Mouse (Mus musculus): ENCODE data around the gene Hoxb3. TPM values are rescaled to one million over a fixed set of nuclear protein-coding genes. Genes with fewer than 3 reads are reported as not detected.

Hoxb3 gene
- total RNA-seq, 2 experiments from 2014 or later, result 0.22 to 0.51 TPM

DNA sequence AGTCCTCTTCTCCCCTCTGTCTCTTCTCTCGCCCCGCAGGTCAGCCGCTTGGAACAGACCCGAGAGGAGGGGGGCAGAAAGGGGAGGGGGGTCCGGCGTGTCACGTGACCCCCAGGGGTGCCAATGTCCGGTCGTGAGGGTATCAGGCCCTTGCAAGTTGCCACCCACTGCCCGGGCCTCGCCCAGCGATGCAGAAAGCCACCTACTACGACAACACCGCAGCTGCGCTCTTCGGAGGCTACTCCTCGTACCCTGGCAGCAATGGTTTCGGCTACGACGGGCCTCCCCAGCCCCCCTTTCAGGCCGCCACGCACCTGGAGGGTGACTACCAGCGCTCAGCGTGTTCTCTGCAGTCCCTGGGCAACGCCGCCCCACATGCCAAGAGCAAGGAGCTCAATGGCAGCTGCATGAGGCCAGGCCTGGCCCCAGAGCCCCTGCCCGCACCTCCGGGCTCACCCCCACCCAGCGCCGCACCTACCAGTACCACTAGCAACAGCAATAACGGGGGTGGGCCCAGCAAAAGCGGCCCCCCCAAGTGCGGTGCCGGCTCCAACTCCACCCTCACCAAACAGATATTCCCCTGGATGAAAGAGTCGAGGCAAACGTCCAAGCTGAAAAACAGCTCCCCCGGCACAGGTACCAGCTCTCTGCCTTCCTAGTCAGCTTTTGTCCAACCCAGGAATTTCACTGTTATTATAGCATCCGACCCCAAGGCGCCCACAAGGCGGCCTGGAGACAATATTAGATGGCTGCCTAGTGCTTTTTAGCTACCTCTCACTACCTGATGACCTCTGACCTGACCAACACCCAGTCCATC is 21.1 kb downstream of the Hoxb3 start:
- no peak overlapping the region for H3K4me3 ChIP-seq
- TF ChIP-seq CTCF (IDR thresholded peaks at IDR 0.05), result no peak
- H3K27ac ChIP-seq, result no peak overlapping the region
- no peak for DNase-seq
- intact Hi-C loops (cut with DNase I), result no loop called here

DNA sequence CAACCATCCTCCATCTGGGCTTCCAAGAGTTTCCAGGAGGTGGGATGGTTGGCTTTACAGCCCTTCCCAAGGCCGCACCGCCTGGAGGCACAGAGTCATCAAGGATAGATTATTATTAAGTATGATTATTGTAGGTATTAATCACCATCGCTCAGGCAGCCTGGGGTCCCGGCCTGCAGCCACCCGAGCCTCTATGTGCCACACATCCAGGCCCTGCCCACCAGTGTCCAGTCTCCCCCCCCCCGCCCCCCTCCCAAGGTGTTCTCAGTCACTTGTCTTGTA is 21.7 kb downstream of the Hoxb3 start:
- Histone ChIP-seq H3K4me3 (no peak overlapping the region), H3K27ac (no peak overlapping the region)
- DNase-seq, result no peak
- intact Hi-C loops (cut with DNase I), result no loop called here
- no peak for TF ChIP-seq CTCF (IDR thresholded peaks at IDR 0.05)

DNA sequence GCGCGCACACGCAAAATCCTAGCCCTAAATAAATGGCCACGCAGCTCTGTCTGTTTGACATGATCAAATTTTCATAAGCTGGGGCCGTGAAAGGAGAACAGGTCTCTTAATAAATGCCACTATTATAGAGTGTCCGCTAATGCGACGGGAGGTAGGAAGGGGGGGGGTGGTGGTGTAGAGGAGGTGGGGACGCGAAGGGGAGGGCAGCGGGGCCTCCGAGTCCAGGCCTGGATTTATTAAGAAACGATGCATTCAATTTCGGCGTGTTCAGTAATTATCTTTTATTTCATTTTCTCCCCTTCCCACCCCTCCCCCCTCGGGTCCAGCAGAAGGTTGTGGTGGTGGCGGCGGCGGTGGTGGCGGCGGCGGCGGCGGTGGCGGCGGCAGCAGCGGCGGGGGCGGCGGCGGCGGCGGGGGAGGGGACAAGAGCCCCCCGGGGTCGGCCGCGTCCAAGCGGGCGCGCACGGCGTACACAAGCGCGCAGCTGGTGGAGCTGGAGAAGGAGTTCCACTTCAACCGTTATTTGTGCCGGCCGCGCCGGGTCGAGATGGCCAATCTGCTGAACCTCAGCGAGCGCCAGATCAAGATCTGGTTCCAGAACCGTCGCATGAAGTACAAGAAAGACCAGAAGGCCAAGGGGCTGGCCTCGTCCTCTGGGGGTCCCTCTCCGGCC is 22.2 kb downstream of the Hoxb3 start:
- intact Hi-C loops (cut with DNase I), result no loop called here
- H3K27ac ChIP-seq, result no peak overlapping the region

DNA sequence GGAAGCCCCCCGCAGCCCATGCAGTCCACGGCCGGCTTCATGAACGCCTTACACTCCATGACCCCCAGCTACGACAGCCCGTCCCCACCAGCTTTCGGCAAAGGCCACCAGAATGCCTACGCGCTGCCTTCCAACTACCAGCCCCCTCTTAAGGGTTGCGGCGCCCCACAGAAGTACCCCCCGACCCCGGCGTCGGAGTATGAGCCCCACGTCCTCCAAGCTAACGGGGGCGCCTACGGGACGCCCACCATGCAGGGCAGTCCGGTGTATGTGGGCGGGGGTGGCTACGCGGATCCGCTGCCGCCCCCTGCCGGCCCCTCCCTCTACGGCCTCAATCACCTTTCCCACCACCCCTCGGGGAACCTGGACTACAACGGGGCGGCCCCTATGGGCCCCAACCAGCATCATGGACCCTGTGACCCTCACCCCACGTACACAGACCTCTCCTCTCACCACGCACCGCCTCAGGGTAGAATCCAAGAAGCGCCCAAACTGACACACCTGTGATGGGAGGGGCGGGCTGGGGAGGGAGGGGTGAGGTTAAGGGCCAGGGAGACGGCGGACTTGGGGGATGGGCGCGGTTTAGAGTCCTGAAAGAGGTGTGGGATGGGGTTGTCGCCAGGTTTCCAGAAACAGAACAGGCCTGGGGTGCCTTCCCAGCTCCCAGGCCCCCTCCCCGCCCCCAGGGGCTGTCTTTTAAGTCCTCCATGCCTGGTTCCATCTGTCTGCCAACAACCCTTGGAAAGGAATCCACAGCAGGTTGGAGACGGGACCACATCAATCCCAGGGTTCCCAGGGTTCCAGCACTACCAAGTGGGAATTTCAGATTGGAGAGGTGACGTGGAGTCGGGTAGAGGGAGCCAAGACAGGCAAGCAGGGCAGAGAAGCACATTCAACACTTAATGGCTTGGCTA is 23.0 kb downstream of the Hoxb3 start:
- Histone ChIP-seq H3K4me3 (peak overlapping the region; percentile 64), H3K27ac (no peak overlapping the region)
- DNase-seq, result no peak
- intact Hi-C loops (cut with DNase I), result no loop called here
- peak; percentile 17; the same call in 1 of the 2 replicates for TF ChIP-seq CTCF (IDR thresholded peaks at IDR 0.05)

More for the DNA sequence above, 22.2 kb downstream of the Hoxb3 start:
- H3K4me3 ChIP-seq, result peak overlapping the region; percentile 64
- no peak for TF ChIP-seq CTCF (IDR thresholded peaks at IDR 0.05)
- no peak for DNase-seq

GRCm38 (mm10) chr11:96346916-96347520 is 23.9 kb downstream of the Hoxb3 start:
- TF ChIP-seq CTCF (IDR thresholded peaks at IDR 0.05), result no peak
- DNase-seq, result no peak
- H3K4me3 ChIP-seq, result no peak overlapping the region
- intact Hi-C loops (cut with DNase I), result no loop called here
- no peak overlapping the region for H3K27ac ChIP-seq

- intact Hi-C loops (cut with DNase I), result no loop called here
- DNase-seq, result no peak
Measured at GRCm38 (mm10) chr11:96347717-96348116, 24.6 kb downstream of the Hoxb3 start.

DNA sequence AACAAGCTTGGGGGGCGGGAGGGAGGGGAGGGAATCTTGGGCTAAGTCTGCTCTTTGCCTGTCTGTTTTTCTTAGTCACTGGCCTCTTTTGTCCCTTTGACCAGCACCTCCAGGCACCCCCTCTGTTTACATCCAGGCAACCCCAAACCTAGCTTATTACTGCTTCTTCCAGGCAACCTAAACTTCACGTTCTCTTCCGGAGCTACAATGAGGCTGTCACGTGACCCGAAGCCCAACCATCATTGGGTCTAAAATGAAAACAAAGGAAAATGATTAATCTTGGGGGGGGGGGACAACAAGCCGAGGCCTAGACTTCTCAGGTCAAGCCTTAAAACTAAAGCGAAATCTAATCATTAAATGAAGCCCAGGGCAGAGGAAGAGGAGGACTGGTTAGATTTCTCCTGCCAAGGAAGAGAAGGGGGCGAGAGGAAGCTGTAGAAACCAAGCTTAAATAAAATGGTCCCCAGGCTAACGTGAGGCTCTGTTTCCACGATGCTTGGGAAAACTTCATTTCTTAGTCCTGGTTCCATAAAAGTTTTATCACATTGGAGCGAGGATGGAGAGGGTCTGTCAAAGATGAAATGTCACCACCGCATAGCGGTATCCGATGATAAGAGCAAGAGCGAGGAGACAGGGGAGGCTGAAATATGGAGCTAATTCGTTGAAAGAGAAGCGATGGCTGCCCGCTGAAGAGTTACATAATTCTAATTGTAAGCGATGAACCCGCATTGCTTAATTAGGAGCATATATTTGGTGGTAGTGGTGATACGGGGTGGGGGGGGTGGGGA is 25.2 kb downstream of the Hoxb3 start:
- Histone ChIP-seq H3K4me3 (no peak overlapping the region), H3K27ac (no peak overlapping the region)
- intact Hi-C loops (cut with DNase I), result no loop called here
- no peak for DNase-seq
- TF ChIP-seq CTCF (IDR thresholded peaks at IDR 0.05), result no peak

More at GRCm38 (mm10) chr11:96347717-96348116, 24.6 kb downstream of the Hoxb3 start:
- no peak overlapping the region for H3K27ac ChIP-seq
- TF ChIP-seq CTCF (IDR thresholded peaks at IDR 0.05), result no peak
- H3K4me3 ChIP-seq, result no peak overlapping the region

GRCm38 (mm10) chr11:96348988-96349387 is 25.9 kb downstream of the Hoxb3 start:
- intact Hi-C loops (cut with DNase I), result no loop called here
- Histone ChIP-seq H3K27ac (no peak overlapping the region), H3K4me3 (no peak overlapping the region)
- no peak for TF ChIP-seq CTCF (IDR thresholded peaks at IDR 0.05)
- no peak for DNase-seq

DNA sequence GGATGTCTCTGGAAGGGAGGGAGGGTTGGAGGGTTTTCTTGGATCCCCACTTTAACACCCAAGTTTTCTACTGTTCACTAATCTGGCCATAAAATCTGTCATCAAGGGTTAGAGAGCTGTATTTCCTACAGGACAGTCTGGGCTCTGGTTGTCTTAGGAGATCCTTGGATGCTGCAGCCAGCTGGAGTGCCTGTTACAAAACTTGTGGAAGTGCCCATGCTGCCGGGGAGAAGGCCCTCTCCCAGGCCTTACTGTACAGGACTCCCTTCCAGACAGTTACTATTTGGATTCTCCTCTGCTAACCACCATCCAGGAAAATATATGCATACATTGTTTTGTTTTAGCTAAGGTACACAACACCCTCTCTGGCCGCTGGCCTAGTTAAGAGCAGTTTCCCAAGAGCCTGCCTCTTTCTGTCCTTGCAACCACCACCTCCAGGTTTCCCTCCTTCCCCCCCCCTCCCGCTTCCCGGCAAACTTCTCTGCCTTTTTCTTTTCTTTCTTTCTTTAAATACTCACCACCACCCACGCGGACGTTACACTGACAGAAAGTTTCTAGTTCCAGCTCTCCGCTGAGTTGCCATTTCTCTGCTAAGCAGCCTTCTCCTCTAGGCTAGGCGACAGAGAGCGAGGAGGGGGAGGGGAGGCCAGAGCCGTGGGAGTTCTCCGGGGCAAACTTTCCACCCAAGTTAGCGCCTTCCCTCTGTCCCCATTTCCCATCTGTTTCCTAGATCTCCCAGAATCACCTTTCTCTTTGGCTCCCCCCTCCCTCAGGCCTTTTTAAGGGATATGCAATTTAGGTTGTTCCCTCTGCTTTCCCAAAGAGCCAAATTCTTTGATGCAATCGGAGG is 26.6 kb downstream of the Hoxb3 start:
- DNase-seq, result no peak
- TF ChIP-seq CTCF (IDR thresholded peaks at IDR 0.05), result no peak
- intact Hi-C loops (cut with DNase I), result loop anchor here (5.0 kb wide), 2 partner anchors 37 to 58 kb away; no protein-coding TSS in a partner anchor
- Histone ChIP-seq H3K4me3 (no peak overlapping the region), H3K27ac (no peak overlapping the region)

GRCm38 (mm10) chr11:96350341-96350624 is 27.2 kb downstream of the Hoxb3 start, which contains the start of gene Hoxb2:
Gene Hoxb2, plus strand, starts transcription at chr11:96350525.
- DNase-seq, result no peak
- Histone ChIP-seq H3K4me3 (peak within 1 kb of the TSS; percentile 69), H3K27ac (peak within 1 kb of the TSS; percentile 3; the same call in 1 of the 2 replicates)
- no peak for TF ChIP-seq CTCF (IDR thresholded peaks at IDR 0.05)
- intact Hi-C loops (cut with DNase I), result loop anchor here (5.0 kb wide), 2 partner anchors 38 to 57 kb away; no protein-coding TSS in a partner anchor

DNA sequence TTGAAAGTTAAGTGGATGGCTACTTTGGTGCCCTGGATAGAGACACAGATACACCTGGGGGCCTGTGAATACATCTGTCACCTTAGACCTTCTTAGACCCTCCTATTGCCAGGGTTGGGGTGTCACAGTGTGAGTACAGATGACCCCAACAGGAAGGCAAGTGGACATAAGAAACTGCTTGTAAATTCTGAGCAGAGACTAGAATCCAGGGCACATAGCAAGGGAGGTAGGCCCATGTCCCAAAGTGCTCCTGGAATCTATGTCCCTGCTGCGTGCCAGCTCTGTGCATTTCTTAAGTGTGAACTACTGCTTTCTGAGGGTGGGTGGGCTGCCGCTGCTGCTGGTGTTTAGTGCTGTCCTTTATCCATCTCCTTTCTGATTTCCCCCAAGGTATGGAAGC is 27.7 kb downstream of the Hoxb3 start:
- intact Hi-C loops (cut with DNase I), result loop anchor here (5.0 kb wide), 2 partner anchors 38 to 57 kb away; no protein-coding TSS in a partner anchor
- no peak overlapping the region for H3K4me3 ChIP-seq
- no peak for TF ChIP-seq CTCF (IDR thresholded peaks at IDR 0.05)
- DNase-seq, result no peak
- no peak overlapping the region for H3K27ac ChIP-seq
